Mouse (Mus musculus): ENCODE measurements around the gene Tcirg1. TPM values are rescaled to one million over a fixed set of nuclear protein-coding genes. Genes with fewer than 3 reads are reported as not detected.

The Tcirg1 gene
- total and polyA plus RNA-seq, 2 experiments from 2014 or later = 14.1 to 37.5 TPM

DNA sequence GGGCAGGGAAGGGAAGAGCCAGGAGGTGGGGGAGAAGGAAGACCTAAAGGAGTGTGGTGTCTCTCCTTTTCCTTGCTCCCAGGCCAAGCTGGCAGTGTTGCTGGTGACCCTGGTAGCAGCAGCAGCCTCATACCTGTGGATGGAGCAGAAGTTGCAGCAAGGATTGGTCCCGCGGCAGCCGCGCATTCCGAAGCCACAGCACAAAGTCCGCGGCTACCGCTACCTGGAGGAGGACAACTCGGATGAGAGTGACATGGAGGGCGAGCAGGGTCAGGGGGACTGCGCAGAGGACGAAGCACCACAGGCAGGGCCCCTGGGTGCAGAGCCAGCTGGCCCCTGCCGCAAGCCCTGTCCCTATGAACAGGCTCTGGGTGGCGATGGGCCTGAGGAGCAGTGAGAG, 41.6 kb upstream of the Tcirg1 start:
- no peak overlapping the region for H3K9ac ChIP-seq (replicated peaks; ENCODE audit: low read length, poor library complexity, severe bottlenecking)
- no peaks in the 10 kb centered on the region for H3K36me3 ChIP-seq (ENCODE audit: insufficient read depth, low read length)
- H3K4me1 ChIP-seq (ENCODE audit: insufficient read depth, low read length) = no peaks in the 10 kb centered on the region
- no peak overlapping the region for H3K4me3 ChIP-seq (ENCODE audit: low read depth, low read length)
- H3K27me3 ChIP-seq (ENCODE audit: insufficient read depth, low read length) = no peaks in the 10 kb centered on the region
- no peak overlapping the region for H3K4me2 ChIP-seq (ENCODE audit: low read depth, low read length, poor library complexity, severe bottlenecking)
- H3K9me3 ChIP-seq (ENCODE audit: low read length) = no peaks in the 10 kb centered on the region
- no peak overlapping the region for H3K27ac ChIP-seq (ENCODE audit: low read depth, low read length)
- DNase-seq (ENCODE audit: low spot score) (no peak), ATAC-seq (ENCODE audit: low FRiP score) (no peak)
- WGBS = 69% methylated on average over 14 of the region's 14 CpGs
- TF ChIP-seq CTCF (IDR thresholded peaks at IDR 0.05) = no peak

DNA sequence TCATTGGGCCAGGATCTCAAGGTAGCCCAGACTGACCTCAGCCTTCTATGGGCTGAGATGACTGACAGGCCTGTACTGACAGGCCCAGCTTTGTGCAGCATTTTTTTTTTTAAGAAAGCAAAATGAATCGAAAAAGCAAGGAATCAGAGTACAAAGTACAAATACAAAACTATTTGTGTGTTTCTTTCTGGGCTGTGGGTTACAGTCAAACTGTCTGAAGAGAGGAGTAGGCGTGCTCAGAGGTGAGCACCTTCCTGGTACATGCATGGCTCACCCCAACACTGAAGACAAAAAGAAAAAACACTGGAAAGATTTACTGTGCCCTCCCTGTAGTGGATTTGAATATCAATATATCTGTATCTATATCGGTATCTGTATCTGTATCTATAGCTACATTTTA, 40.9 kb upstream of the Tcirg1 start:
- ATAC-seq (ENCODE audit: low FRiP score) (no peak), DNase-seq (ENCODE audit: low spot score) (no peak)
- Histone ChIP-seq H3K9ac (replicated peaks; ENCODE audit: low read length, poor library complexity, severe bottlenecking) (no peak overlapping the region), H3K4me3 (ENCODE audit: low read depth, low read length) (no peak overlapping the region), H3K9me3 (ENCODE audit: low read length) (no peaks in the 10 kb centered on the region), H3K27me3 (ENCODE audit: insufficient read depth, low read length) (no peaks in the 10 kb centered on the region), H3K27ac (ENCODE audit: low read depth, low read length) (no peak overlapping the region), H3K4me2 (ENCODE audit: low read depth, low read length, poor library complexity, severe bottlenecking) (no peak overlapping the region), H3K4me1 (ENCODE audit: insufficient read depth, low read length) (no peaks in the 10 kb centered on the region), H3K36me3 (ENCODE audit: insufficient read depth, low read length) (no peaks in the 10 kb centered on the region)
- 77% methylated on average over 3 of the region's 3 CpGs for WGBS
- no peak for TF ChIP-seq CTCF (IDR thresholded peaks at IDR 0.05)

DNA sequence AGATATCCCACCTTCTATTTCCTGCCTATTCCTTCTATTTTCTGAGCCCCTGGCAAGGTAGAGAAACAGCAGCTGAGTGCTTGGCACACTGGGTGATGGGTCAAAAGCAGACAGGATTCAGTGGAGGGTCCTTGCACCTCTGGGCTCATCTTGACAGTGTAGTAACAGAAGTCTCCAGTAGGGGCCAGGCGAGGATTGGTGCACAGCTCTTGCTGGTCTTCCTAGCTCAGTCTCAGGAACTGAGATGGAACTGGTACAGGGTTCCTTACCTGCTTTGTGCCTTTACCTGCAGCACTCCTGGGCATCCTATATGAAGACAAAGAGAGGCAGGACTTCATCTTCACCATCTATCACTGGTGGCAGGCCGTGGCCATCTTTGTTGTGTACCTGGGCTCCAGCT, 39.8 kb upstream of the Tcirg1 start:
- H3K27ac ChIP-seq (ENCODE audit: low read depth, low read length) = no peak overlapping the region
- H3K9ac ChIP-seq (replicated peaks; ENCODE audit: low read length, poor library complexity, severe bottlenecking) = no peak overlapping the region
- no peaks in the 10 kb centered on the region for H3K36me3 ChIP-seq (ENCODE audit: insufficient read depth, low read length)
- TF ChIP-seq CTCF (IDR thresholded peaks at IDR 0.05) = peak; percentile 95
- H3K4me3 ChIP-seq (ENCODE audit: low read depth, low read length) = no peak overlapping the region
- DNase-seq (ENCODE audit: low spot score) (peak; percentile 74), ATAC-seq (ENCODE audit: low FRiP score) (peak; percentile 63; the same call in 1 of the 2 replicates)
- H3K9me3 ChIP-seq (ENCODE audit: low read length) = no peaks in the 10 kb centered on the region
- H3K4me2 ChIP-seq (ENCODE audit: low read depth, low read length, poor library complexity, severe bottlenecking) = no peak overlapping the region
- WGBS = 17% methylated on average over 2 of the region's 2 CpGs
- no peaks in the 10 kb centered on the region for H3K4me1 ChIP-seq (ENCODE audit: insufficient read depth, low read length)
- H3K27me3 ChIP-seq (ENCODE audit: insufficient read depth, low read length) = no peaks in the 10 kb centered on the region

GRCm38 (mm10) chr19:3945872-3946564, 39.1 kb upstream of the Tcirg1 start:
- no peaks in the 10 kb centered on the region for H3K4me1 ChIP-seq (ENCODE audit: insufficient read depth, low read length)
- DNase-seq (ENCODE audit: low spot score) = no peak
- H3K36me3 ChIP-seq (ENCODE audit: insufficient read depth, low read length) = no peaks in the 10 kb centered on the region
- H3K4me2 ChIP-seq (ENCODE audit: low read depth, low read length, poor library complexity, severe bottlenecking) = no peak overlapping the region
- H3K27me3 ChIP-seq (ENCODE audit: insufficient read depth, low read length) = no peaks in the 10 kb centered on the region
- H3K9me3 ChIP-seq (ENCODE audit: low read length) = no peaks in the 10 kb centered on the region
- H3K4me3 ChIP-seq (ENCODE audit: low read depth, low read length) = no peak overlapping the region
- ATAC-seq (ENCODE audit: low FRiP score) = no peak
- no peak overlapping the region for H3K9ac ChIP-seq (replicated peaks; ENCODE audit: low read length, poor library complexity, severe bottlenecking)
- no peak for TF ChIP-seq CTCF (IDR thresholded peaks at IDR 0.05)
- WGBS = 36% methylated on average over 10 of the region's 10 CpGs
- H3K27ac ChIP-seq (ENCODE audit: low read depth, low read length) = no peak overlapping the region

- H3K9ac ChIP-seq (replicated peaks; ENCODE audit: low read length, poor library complexity, severe bottlenecking) = no peak overlapping the region
- H3K4me2 ChIP-seq (ENCODE audit: low read depth, low read length, poor library complexity, severe bottlenecking) = no peak overlapping the region
- H3K9me3 ChIP-seq (ENCODE audit: low read length) = no peaks in the 10 kb centered on the region
- H3K27me3 ChIP-seq (ENCODE audit: insufficient read depth, low read length) = no peaks in the 10 kb centered on the region
- no peaks in the 10 kb centered on the region for H3K4me1 ChIP-seq (ENCODE audit: insufficient read depth, low read length)
- H3K36me3 ChIP-seq (ENCODE audit: insufficient read depth, low read length) = no peaks in the 10 kb centered on the region
- TF ChIP-seq CTCF (IDR thresholded peaks at IDR 0.05) = no peak
- DNase-seq (ENCODE audit: low spot score) = no peak
- no peak for ATAC-seq (ENCODE audit: low FRiP score)
- 27% methylated on average over 27 of the region's 27 CpGs for WGBS
- no peak overlapping the region for H3K4me3 ChIP-seq (ENCODE audit: low read depth, low read length)
- H3K27ac ChIP-seq (ENCODE audit: low read depth, low read length) = no peak overlapping the region
These were observed 36.2 kb upstream of the Tcirg1 start for GRCm38 (mm10) chr19:3942986-3943735.

DNA sequence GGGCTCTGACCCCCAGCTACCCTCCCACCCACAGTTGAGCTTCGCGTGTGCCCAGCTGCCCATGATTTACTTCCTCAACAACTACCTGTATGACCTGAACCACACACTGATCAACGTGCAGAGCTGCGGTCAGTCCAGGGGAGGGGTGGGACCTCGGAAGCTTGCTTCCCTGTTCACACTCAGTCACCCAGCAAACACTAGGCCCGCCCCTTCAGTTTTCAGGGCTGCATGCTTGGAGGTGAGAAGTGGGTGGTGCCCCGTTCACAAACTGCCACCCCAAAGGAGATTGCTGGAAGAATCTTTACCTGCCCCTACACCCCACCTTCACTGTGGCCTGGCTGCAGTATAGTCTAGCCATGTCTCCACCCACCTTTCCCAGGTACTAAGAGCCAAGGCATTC, 35.4 kb upstream of the Tcirg1 start:
- ATAC-seq (ENCODE audit: low FRiP score) (no peak), DNase-seq (ENCODE audit: low spot score) (no peak)
- Histone ChIP-seq H3K9ac (replicated peaks; ENCODE audit: low read length, poor library complexity, severe bottlenecking) (no peak overlapping the region), H3K9me3 (ENCODE audit: low read length) (no peaks in the 10 kb centered on the region), H3K4me3 (ENCODE audit: low read depth, low read length) (no peak overlapping the region), H3K27ac (ENCODE audit: low read depth, low read length) (no peak overlapping the region), H3K27me3 (ENCODE audit: insufficient read depth, low read length) (no peaks in the 10 kb centered on the region), H3K4me2 (ENCODE audit: low read depth, low read length, poor library complexity, severe bottlenecking) (no peak overlapping the region), H3K36me3 (ENCODE audit: insufficient read depth, low read length) (no peaks in the 10 kb centered on the region), H3K4me1 (ENCODE audit: insufficient read depth, low read length) (no peaks in the 10 kb centered on the region)
- 88% methylated on average over 7 of the region's 7 CpGs for WGBS
- TF ChIP-seq CTCF (IDR thresholded peaks at IDR 0.05) = no peak

Measured in midbrain, postnatal 0 days (tissue).